Mouse (Mus musculus) intestine, embryonic 15.5 days (tissue): ENCODE data around the gene Lpar6. TPM values are rescaled to one million over a fixed set of nuclear protein-coding genes. Genes with fewer than 3 reads are reported as not detected.
A peak's percentile ranks its signal among the peaks of the same experiment; 100 is the strongest.

Experiments
- ATAC-seq: fragments of 200-750 bp; cut with Nextera tagmentation; 2 replicates; pipeline ENCODE4 v1.8.0; 2017; ENCODE audit warnings: moderate TSS enrichment, moderate library complexity
- H3K27ac ChIP-seq: fragments of 300-500 bp; sonication (generic); 2 replicates; pipeline ENCODE4 v1.5.1; 2015; ENCODE audit warnings: mild to moderate bottlenecking, inconsistent platforms
- H3K27me3 ChIP-seq: fragments of 300-500 bp; sonication (generic); replicated peaks from 2 replicates; pipeline ENCODE4 v1.6.1; 2015; ENCODE audit warnings: inconsistent platforms
- H3K36me3 ChIP-seq: fragments of 300-500 bp; sonication (generic); 2 replicates; pipeline ENCODE4 v1.6.1; 2015; ENCODE audit warnings: inconsistent platforms
- H3K4me1 ChIP-seq: fragments of 300-500 bp; sonication (generic); replicated peaks from 2 replicates; pipeline ENCODE4 v1.6.1; 2015; ENCODE audit warnings: inconsistent platforms
- H3K4me2 ChIP-seq: fragments of 300-500 bp; sonication (generic); replicated peaks from 2 replicates; pipeline ENCODE4 v1.6.1; 2015; ENCODE audit warnings: mild to moderate bottlenecking, inconsistent platforms
- H3K4me3 ChIP-seq: fragments of 300-500 bp; sonication (generic); replicated peaks from 2 replicates; pipeline ENCODE4 v1.5.1; 2015; ENCODE audit warnings: inconsistent platforms
- H3K9ac ChIP-seq: fragments of 300-500 bp; sonication (generic); 2 replicates; pipeline ENCODE4 v1.6.1; 2015; ENCODE audit warnings: inconsistent platforms
- H3K9me3 ChIP-seq: fragments of 300-500 bp; sonication (generic); 2 replicates; pipeline ENCODE4 v1.6.1; 2016; ENCODE audit warnings: inconsistent platforms
- WGBS: fragments of 180-500 bp; shearing (Covaris S2); methylation state at CpG from one replicate; pipeline ENCODE4 v1.1.7; 2015; 5-methylcytosine and 5-hydroxymethylcytosine counted together
- polyA plus RNA-seq: library from polyadenylated mRNA; unstranded; fragments of >200 nt; fragmentation: Nextera tagmentation; extraction: Ambion mirVana; gene quantifications from 2 replicates; pipeline ENCODE4 v1.2.1, GENCODE M21; 2015

Lpar6 gene
- polyA plus RNA-seq, 1 experiment from 2014 or later = 15.5 TPM

DNA sequence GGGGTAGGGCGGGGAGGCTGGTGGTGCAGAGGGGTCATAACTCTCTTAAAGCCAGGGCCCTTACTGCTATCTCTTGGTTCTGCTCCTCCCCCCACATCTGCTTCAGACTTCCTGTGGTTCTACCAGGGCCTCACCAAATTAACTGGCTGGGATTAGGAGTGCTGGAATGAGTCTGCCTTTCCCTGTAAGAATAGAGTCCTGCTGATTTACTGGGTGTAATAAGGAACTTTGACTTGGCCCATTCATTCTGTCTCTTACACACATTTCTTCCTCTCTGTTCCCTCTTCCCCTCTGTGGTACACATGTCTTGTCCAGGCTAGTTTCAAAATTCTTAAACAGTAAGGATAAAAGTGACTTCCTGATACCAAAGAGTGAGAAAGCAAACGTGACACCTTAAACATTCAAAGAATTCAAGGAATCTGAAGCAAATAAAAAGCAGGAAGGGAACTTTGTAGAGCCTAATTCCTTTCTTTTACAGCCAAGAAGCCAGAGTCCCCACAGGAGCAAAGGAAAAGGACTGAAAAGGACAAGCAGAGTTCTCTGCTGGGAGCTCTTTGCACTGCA, 3.1 kb upstream of the Lpar6 start:
- ATAC-seq = no peak
- WGBS = 14% methylated on average over 2 of the region's 2 CpGs

DNA sequence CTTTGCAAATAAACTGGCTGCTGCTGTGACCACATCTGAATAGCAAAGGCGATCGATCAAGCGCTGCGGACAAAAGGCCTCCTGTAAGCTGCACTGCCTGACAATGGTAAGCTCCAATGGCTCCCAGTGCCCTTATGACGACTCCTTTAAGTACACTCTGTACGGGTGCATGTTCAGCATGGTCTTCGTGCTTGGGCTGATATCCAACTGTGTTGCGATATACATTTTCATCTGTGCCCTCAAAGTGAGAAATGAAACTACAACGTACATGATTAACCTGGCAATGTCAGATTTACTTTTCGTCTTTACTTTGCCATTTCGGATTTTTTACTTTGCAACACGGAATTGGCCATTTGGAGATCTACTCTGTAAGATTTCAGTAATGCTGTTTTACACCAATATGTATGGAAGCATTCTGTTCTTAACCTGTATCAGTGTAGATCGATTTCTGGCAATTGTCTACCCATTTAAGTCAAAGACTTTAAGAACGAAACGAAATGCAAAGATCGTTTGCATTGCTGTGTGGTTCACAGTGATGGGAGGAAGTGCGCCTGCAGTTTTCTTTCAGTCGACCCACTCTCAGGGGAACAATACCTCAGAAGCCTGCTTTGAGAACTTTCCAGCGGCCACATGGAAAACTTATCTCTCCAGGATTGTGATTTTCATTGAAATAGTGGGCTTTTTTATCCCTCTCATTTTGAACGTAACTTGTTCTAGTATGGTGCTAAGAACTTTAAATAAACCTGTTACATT, 979 bp downstream of the Lpar6 start:
- no peaks in the 10 kb centered on the region for H3K36me3 ChIP-seq
- H3K4me1 ChIP-seq = peaks cover 7% of the 10 kb centered on the region
- under 1% methylated on average over 20 of the region's 20 CpGs for WGBS
- no peaks in the 10 kb centered on the region for H3K27me3 ChIP-seq
- peak overlapping the region; percentile 61 for H3K9ac ChIP-seq
- peak overlapping the region; percentile 95 for H3K27ac ChIP-seq
- peak overlapping the region; percentile 47 for H3K4me2 ChIP-seq
- no peaks in the 10 kb centered on the region for H3K9me3 ChIP-seq
- peak overlapping the region; percentile 51 for H3K4me3 ChIP-seq
- ATAC-seq = peak; percentile 83

More for the DNA sequence above, 3.1 kb upstream of the Lpar6 start:
- Histone ChIP-seq H3K27me3 (no peaks in the 10 kb centered on the region), H3K4me3 (no peak overlapping the region), H3K4me1 (peaks cover 7% of the 10 kb centered on the region), H3K4me2 (no peak overlapping the region), H3K36me3 (no peaks in the 10 kb centered on the region), H3K27ac (peak overlapping the region; percentile 62), H3K9ac (no peak overlapping the region), H3K9me3 (no peaks in the 10 kb centered on the region)

DNA sequence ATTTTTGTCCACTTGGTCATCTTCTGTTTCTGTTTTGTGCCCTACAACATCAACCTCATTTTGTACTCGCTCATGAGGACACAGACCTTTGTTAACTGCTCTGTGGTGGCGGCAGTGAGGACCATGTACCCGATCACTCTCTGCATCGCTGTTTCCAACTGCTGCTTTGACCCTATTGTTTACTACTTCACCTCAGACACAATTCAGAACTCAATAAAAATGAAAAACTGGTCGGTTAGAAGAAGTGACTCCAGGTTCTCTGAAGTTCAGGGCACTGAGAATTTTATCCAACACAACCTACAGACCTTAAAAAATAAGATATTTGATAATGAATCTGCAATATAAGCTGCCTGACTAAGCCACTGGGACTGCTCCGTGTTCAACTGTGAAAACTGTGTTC, 1.6 kb downstream of the Lpar6 start:
- WGBS = 0% methylated on average over 6 of the region's 6 CpGs
- no peaks in the 10 kb centered on the region for H3K36me3 ChIP-seq
- ATAC-seq = peak; percentile 44; the same call in 1 of the 2 replicates

DNA sequence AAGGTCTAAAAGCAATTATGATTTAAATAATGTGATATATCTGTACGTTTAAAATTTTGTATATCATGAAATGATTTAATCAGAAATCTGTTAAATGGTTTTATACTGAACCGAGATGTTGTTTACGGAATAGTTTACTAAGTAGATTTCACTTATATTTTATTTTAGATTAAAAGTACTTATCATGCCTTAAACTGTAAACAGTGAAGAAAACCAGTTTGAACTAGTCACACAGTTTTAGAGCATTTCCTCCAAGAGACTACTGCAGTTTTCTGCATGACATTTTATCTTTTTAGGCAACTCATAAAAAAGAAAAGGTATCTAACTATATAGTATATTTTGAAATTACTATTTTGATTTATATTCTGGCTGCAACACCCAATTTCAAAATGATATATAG, 2.2 kb downstream of the Lpar6 start:
- H3K4me1 ChIP-seq = 0 out of 2 replicates have a peak, but pooled peaks cover under 1% of the 10 kb centered on the region
- ATAC-seq = no peak
- no peak overlapping the region for H3K27ac ChIP-seq
- H3K36me3 ChIP-seq = no peaks in the 10 kb centered on the region
- 22% methylated on average over 3 of the region's 3 CpGs for WGBS
- H3K27me3 ChIP-seq = no peaks in the 10 kb centered on the region
- H3K4me3 ChIP-seq = no peak overlapping the region
- H3K9ac ChIP-seq = no peak overlapping the region
- H3K4me2 ChIP-seq = no peak overlapping the region
- H3K9me3 ChIP-seq = no peaks in the 10 kb centered on the region

More for the DNA sequence above, 1.6 kb downstream of the Lpar6 start:
- Histone ChIP-seq H3K4me3 (peak overlapping the region; percentile 51), H3K27me3 (no peaks in the 10 kb centered on the region), H3K4me2 (peak overlapping the region; percentile 47), H3K27ac (peak overlapping the region; percentile 95), H3K4me1 (peaks cover 5% of the 10 kb centered on the region), H3K9ac (peak overlapping the region; percentile 61), H3K9me3 (no peaks in the 10 kb centered on the region)

DNA sequence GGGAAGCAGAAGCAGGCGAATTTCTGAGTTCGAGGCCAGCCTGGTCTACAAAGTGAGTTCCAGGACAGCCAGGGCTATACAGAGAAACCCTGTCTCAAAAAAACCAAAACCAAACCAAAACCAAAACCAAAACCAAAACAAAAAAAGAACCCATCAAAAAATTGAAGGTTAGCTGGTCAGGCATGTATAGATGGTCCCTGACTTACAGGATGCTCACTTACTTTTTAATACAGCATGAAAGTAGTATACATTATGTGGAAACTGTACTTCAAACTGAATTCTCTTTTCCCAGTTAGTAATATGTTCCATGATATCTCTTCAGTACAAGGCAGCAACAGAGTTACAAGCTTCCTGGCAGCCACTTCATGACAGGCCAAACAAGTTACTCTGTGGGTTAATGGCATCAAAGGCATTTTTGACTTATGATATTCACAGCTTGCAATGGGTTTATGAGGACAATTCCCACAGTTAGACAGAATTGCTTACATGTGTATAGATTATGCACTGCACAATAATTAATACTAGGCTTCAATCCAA, 6.4 kb downstream of the Lpar6 start:
- no peak overlapping the region for H3K27ac ChIP-seq
- H3K4me1 ChIP-seq = no peaks in the 10 kb centered on the region
- H3K27me3 ChIP-seq = no peaks in the 10 kb centered on the region
- ATAC-seq = no peak
- H3K9me3 ChIP-seq = no peaks in the 10 kb centered on the region
- H3K36me3 ChIP-seq = no peaks in the 10 kb centered on the region
- no peak overlapping the region for H3K4me3 ChIP-seq
- 86% methylated on average over 2 of the region's 2 CpGs for WGBS
- H3K4me2 ChIP-seq = no peak overlapping the region
- no peak overlapping the region for H3K9ac ChIP-seq

DNA sequence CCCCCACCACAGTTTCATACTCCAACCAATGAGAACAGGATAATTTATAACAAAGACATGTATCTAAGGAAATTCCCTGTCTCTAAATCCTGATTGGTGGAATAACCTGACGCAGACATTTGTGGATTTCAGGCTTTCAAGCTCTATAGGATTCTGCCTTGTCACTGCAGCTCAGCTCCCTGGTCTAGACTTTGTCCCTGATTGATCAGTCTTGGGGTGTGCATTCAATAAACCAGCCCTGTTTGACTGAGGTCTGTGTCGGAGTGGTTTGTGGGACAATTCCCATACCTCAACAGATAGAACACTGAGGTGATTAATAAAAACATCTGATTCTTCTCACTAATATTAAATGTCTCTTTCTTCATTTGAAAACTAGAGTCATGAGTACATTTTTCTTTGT, 12.4 kb downstream of the Lpar6 start:
- H3K9ac ChIP-seq = no peak overlapping the region
- WGBS = 83% methylated on average over 2 of the region's 2 CpGs
- H3K27me3 ChIP-seq = no peaks in the 10 kb centered on the region
- no peaks in the 10 kb centered on the region for H3K36me3 ChIP-seq
- no peaks in the 10 kb centered on the region for H3K4me1 ChIP-seq
- H3K4me2 ChIP-seq = no peak overlapping the region
- H3K27ac ChIP-seq = no peak overlapping the region
- no peak for ATAC-seq
- H3K9me3 ChIP-seq = no peaks in the 10 kb centered on the region
- no peak overlapping the region for H3K4me3 ChIP-seq

DNA sequence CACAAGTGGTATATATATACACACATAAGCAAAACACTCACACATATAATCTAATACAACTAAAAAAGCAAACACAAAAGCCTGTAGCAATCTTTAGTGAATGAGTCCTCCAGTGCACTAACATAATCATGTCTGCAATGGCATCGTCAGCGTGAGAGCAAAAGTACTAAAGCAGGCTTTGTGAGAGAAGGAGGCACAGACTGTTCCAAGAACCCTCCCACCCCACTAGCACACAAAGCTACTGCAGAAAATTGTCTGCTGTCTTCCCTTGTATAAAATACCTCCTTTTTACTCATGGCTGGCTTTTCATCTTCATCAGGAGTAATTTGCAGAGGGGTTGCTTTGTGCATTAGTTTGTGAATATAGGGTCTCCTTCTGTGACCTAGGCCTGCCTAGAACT, 14.6 kb downstream of the Lpar6 start:
- Histone ChIP-seq H3K27me3 (no peaks in the 10 kb centered on the region), H3K9me3 (no peaks in the 10 kb centered on the region), H3K4me3 (no peak overlapping the region), H3K4me1 (no peaks in the 10 kb centered on the region), H3K27ac (0 out of 2 replicates have a peak overlapping the region, but pooled peaks have one; percentile 48), H3K4me2 (no peak overlapping the region), H3K36me3 (no peaks in the 10 kb centered on the region), H3K9ac (no peak overlapping the region)
- no peak for ATAC-seq
- 79% methylated on average over 2 of the region's 2 CpGs for WGBS

DNA sequence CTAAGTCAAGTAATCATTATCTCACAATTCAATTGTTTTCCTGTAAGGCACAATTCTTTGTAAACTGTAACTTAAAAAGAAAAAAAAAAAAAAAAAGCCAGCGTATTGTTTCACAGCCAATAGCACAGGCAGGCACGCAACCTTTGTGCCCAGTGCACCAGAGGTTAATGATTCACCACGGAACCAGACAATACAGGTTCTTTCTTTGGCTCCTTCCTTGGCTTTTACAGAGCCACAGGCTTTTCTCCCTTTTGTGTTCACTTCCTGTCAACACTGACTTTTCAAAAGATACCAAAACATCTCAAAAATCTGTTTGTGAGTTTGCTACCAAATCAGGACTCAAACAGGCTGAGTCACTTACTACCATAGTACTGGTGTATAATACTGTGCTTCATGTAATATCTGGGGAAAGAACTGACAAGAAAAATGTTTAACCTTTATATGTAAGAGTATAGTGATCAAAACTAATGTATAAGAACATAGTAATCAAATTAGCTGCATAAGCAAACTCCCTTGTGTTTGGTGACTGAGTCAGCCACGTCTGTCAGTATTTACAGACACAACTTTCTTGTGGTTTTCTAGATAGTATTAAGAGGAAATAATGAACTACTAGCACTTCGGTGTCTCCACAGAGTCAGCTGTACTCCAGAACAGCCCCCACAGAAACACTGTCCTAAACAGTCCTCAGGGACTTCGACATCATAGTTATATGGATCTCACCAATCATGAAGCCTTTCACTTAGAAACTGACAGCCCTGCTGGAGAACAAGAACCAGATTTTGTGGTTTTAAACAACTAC, 16.0 kb downstream of the Lpar6 start:
- no peak overlapping the region for H3K4me2 ChIP-seq
- no peak overlapping the region for H3K4me3 ChIP-seq
- no peaks in the 10 kb centered on the region for H3K9me3 ChIP-seq
- no peaks in the 10 kb centered on the region for H3K27me3 ChIP-seq
- 47% methylated on average over 6 of the region's 6 CpGs for WGBS
- no peaks in the 10 kb centered on the region for H3K4me1 ChIP-seq
- no peak overlapping the region for H3K9ac ChIP-seq
- no peaks in the 10 kb centered on the region for H3K36me3 ChIP-seq
- peak; percentile 97 for ATAC-seq
- peak overlapping the region; percentile 69 for H3K27ac ChIP-seq

DNA sequence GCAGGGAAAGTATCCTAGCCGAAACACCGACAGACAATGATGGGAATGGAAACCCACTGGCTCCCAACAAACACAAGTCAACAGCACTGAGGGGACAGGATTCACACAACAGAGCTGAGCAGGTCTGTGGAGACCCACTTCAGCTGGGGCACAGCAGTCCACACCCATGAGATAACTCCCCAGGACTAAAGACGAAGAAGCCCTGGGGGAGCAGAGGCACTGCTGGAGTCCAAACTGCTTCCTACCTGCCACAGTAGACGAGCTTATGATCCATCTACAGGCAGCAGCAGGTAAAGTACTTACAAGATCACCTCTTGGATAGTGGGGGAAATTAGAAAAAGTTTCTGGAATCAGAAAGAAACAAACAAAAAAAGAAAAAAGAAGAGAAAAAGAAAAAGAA, 16.7 kb downstream of the Lpar6 start:
- Histone ChIP-seq H3K36me3 (no peaks in the 10 kb centered on the region), H3K4me2 (no peak overlapping the region), H3K27ac (peak overlapping the region; percentile 59), H3K4me3 (no peak overlapping the region), H3K9ac (no peak overlapping the region), H3K4me1 (no peaks in the 10 kb centered on the region), H3K27me3 (no peaks in the 10 kb centered on the region), H3K9me3 (no peaks in the 10 kb centered on the region)
- peak; percentile 61 for ATAC-seq
- WGBS = 57% methylated on average over 4 of the region's 4 CpGs

DNA sequence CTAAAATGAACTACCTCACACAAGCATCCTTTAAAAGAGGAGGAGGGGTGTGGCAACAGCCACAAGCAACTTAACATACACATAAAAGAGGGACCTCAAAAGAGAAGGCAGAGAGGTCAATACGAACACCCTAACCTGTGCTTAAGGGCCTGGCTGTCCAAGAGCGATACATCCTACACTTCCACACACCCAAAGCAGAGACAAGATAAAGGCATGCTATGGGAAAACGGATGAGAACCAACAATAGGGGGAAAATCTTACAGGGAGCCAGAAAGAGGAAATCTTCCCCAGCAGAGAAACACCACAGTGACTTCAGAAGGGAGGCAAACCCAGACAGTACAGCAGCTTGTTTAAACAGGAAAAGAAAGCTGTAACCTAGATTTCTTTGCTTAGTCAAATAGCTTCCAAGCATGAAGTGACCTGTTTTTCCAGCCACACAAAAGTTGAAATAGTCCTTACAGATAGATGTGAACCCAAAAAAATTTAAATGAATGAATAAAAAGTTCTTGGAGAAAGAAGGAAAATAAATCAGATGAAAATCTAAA, 17.8 kb downstream of the Lpar6 start:
- 64% methylated on average over 3 of the region's 3 CpGs for WGBS
- H3K9me3 ChIP-seq = no peaks in the 10 kb centered on the region
- no peak overlapping the region for H3K27ac ChIP-seq
- no peak overlapping the region for H3K4me3 ChIP-seq
- H3K4me2 ChIP-seq = no peak overlapping the region
- H3K4me1 ChIP-seq = no peaks in the 10 kb centered on the region
- no peaks in the 10 kb centered on the region for H3K36me3 ChIP-seq
- no peak for ATAC-seq
- H3K9ac ChIP-seq = no peak overlapping the region
- H3K27me3 ChIP-seq = no peaks in the 10 kb centered on the region

DNA sequence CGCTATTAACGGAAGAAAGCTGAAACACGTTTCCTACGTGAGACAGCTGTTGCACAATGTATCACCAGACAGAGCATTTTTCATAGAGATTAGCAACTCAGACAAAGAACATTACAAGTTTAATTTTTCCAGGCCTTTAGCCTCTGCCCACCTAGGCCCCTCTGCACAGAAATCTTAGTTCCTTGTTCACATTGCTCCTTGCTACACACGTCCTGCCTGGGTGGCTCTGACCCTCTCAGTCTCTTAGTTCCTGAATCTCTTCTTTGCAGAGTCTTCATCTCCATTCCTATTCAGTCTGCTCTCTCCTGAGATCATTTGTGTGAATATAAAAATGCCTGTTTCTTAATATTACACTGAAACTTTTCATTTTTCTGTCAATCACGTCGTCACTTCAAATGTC, 19.7 kb downstream of the Lpar6 start:
- Histone ChIP-seq H3K9me3 (no peaks in the 10 kb centered on the region), H3K9ac (no peak overlapping the region), H3K27ac (no peak overlapping the region), H3K4me3 (no peak overlapping the region), H3K4me1 (no peaks in the 10 kb centered on the region), H3K4me2 (no peak overlapping the region), H3K36me3 (no peaks in the 10 kb centered on the region), H3K27me3 (no peaks in the 10 kb centered on the region)
- no peak for ATAC-seq
- WGBS = 62% methylated on average over 7 of the region's 7 CpGs

DNA sequence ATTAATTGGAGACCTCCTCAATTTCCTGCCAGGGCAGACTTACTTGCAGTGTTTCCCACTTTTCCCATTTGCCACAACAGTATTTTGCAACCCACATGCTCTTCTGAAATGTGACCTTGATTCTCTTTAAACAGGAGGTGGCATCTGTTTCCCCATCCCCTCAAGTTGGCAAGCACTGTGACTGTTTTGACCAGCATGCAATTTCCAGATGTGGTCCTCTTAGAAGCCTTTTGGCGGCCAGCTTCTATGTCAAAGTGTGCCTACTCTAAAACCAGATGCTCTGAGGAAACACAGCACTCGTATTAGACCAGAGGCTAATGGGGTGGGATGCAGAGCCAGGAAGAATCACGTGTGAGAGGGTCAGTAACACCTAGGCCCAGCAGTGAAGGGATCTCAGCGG, 20.5 kb downstream of the Lpar6 start:
- H3K9me3 ChIP-seq = no peaks in the 10 kb centered on the region

More for the DNA sequence above, 20.5 kb downstream of the Lpar6 start:
- Histone ChIP-seq H3K9ac (no peak overlapping the region), H3K27me3 (no peaks in the 10 kb centered on the region), H3K4me2 (no peak overlapping the region), H3K36me3 (no peaks in the 10 kb centered on the region), H3K4me3 (no peak overlapping the region), H3K4me1 (no peaks in the 10 kb centered on the region), H3K27ac (no peak overlapping the region)
- WGBS = 56% methylated on average over 4 of the region's 4 CpGs
- ATAC-seq = no peak
